Mouse (Mus musculus) liver, embryonic 11.5 days (tissue): ENCODE data around the gene Scn10a. TPM values are rescaled to one million over a fixed set of nuclear protein-coding genes. Genes with fewer than 3 reads are reported as not detected.

Experiments
- ATAC-seq: fragments of 200-750 bp; cut with Nextera tagmentation; replicated peaks from 2 replicates; pipeline ENCODE4 v1.8.0; 2017; ENCODE audit warnings: moderate number of reproducible peaks, mild to moderate bottlenecking, moderate TSS enrichment, moderate library complexity; ENCODE audit not compliant: low FRiP score
- DNase-seq: peaks from one replicate; pipeline ENCODE4 v3.0.0-alpha.2; 2017; ENCODE audit warnings: low spot score
- H3K27ac ChIP-seq: fragments of 300-500 bp; sonication (generic); 2 replicates; pipeline ENCODE4 v1.5.1; 2014; ENCODE audit warnings: mild to moderate bottlenecking, low read depth, low read length, control low read depth
- H3K27me3 ChIP-seq: fragments of 300-500 bp; sonication (generic); replicated peaks from 2 replicates; pipeline ENCODE4 v1.6.1; 2014; ENCODE audit warnings: low read length, mixed read lengths; ENCODE audit not compliant: control insufficient read depth, insufficient read depth
- H3K36me3 ChIP-seq: fragments of 300-500 bp; sonication (generic); 2 replicates; pipeline ENCODE4 v1.6.1; 2014; ENCODE audit warnings: mild to moderate bottlenecking, low read length, moderate library complexity, mixed read lengths; ENCODE audit not compliant: control insufficient read depth, insufficient read depth
- H3K4me1 ChIP-seq: fragments of 300-500 bp; sonication (generic); replicated peaks from 2 replicates; pipeline ENCODE4 v1.6.1; 2014; ENCODE audit warnings: low read length, mixed read lengths; ENCODE audit not compliant: control insufficient read depth, insufficient read depth
- H3K4me2 ChIP-seq: fragments of 300-500 bp; sonication (generic); 2 replicates; pipeline ENCODE4 v1.6.1; 2014; ENCODE audit warnings: mild to moderate bottlenecking, control low read depth, moderate library complexity
- H3K4me3 ChIP-seq: fragments of 300-500 bp; sonication (generic); 2 replicates; pipeline ENCODE4 v1.5.1; 2014; ENCODE audit warnings: low read depth, low read length, control low read depth
- H3K9ac ChIP-seq: fragments of 300-500 bp; sonication (generic); 2 replicates; pipeline ENCODE4 v1.6.1; 2014; ENCODE audit warnings: low read depth, low read length, control low read depth
- H3K9me3 ChIP-seq: fragments of 300-500 bp; sonication (generic); 2 replicates; pipeline ENCODE4 v1.6.1; 2016; ENCODE audit warnings: low read length, inconsistent platforms, mixed read lengths; ENCODE audit not compliant: control insufficient read depth
- WGBS: fragments of 180-500 bp; shearing (Covaris S2); extraction: QIAGEN DNeasy Blood & Tissue Kit; methylation state at CpG from one replicate; pipeline ENCODE4 v1.1.7; 2014; 5-methylcytosine and 5-hydroxymethylcytosine counted together
- polyA plus RNA-seq: library from polyadenylated mRNA; unstranded; fragments of >200 nt; fragmentation: Nextera tagmentation; extraction: Ambion mirVana; gene quantifications from 2 replicates; pipeline ENCODE4 v1.2.1, GENCODE M21; 2014

Scn10a gene
- polyA plus RNA-seq, 1 experiment from 2014 or later, result 0.15 TPM

- Histone ChIP-seq H3K4me1 (no peaks in the 10 kb centered on the region), H3K9ac (no peak overlapping the region), H3K9me3 (no peaks in the 10 kb centered on the region), H3K36me3 (no peaks in the 10 kb centered on the region), H3K27me3 (no peaks in the 10 kb centered on the region), H3K4me2 (no peak overlapping the region), H3K27ac (peak overlapping the region; percentile 49), H3K4me3 (no peak overlapping the region)
- peak; percentile 95 for ATAC-seq
- WGBS, result 68% methylated on average over 11 of the region's 11 CpGs
- no peak for DNase-seq
Observed at GRCm38 (mm10) chr9:119728412-119729097, 9.4 kb upstream of the Scn10a start.

GRCm38 (mm10) chr9:119726990-119727389 lies 7.9 kb upstream of the Scn10a start:
- H3K36me3 ChIP-seq, result no peaks in the 10 kb centered on the region
- no peak overlapping the region for H3K9ac ChIP-seq
- no peak overlapping the region for H3K27ac ChIP-seq
- DNase-seq, result no peak
- no peaks in the 10 kb centered on the region for H3K4me1 ChIP-seq
- no peak for ATAC-seq
- no peak overlapping the region for H3K4me2 ChIP-seq
- H3K27me3 ChIP-seq, result no peaks in the 10 kb centered on the region
- H3K4me3 ChIP-seq, result no peak overlapping the region
- no peaks in the 10 kb centered on the region for H3K9me3 ChIP-seq
- WGBS, result 84% methylated on average over 4 of the region's 4 CpGs

- no peak overlapping the region for H3K4me2 ChIP-seq
- no peaks in the 10 kb centered on the region for H3K36me3 ChIP-seq
- H3K9ac ChIP-seq, result no peak overlapping the region
- no peaks in the 10 kb centered on the region for H3K27me3 ChIP-seq
- H3K4me3 ChIP-seq, result no peak overlapping the region
- no peaks in the 10 kb centered on the region for H3K9me3 ChIP-seq
- H3K27ac ChIP-seq, result no peak overlapping the region
- no peaks in the 10 kb centered on the region for H3K4me1 ChIP-seq
- DNase-seq, result no peak
- WGBS, result 70% methylated on average over 6 of the region's 6 CpGs
- no peak for ATAC-seq
Observed at GRCm38 (mm10) chr9:119725293-119725862, 6.3 kb upstream of the Scn10a start.

- Histone ChIP-seq H3K4me3 (no peak overlapping the region), H3K9ac (no peak overlapping the region), H3K36me3 (no peaks in the 10 kb centered on the region), H3K4me1 (no peaks in the 10 kb centered on the region), H3K9me3 (no peaks in the 10 kb centered on the region), H3K27me3 (no peaks in the 10 kb centered on the region), H3K27ac (no peak overlapping the region), H3K4me2 (no peak overlapping the region)
- peak; percentile 59 for DNase-seq
- 11% methylated on average over 6 of the region's 6 CpGs for WGBS
- ATAC-seq, result no peak
Observed at GRCm38 (mm10) chr9:119706700-119707099, 12.4 kb downstream of the Scn10a start.

- H3K4me3 ChIP-seq, result no peak overlapping the region
- DNase-seq (no peak), ATAC-seq (no peak)
- H3K36me3 ChIP-seq, result no peaks in the 10 kb centered on the region
- no peaks in the 10 kb centered on the region for H3K9me3 ChIP-seq
- no peaks in the 10 kb centered on the region for H3K27me3 ChIP-seq
- WGBS, result 64% methylated on average over 7 of the region's 7 CpGs
- no peak overlapping the region for H3K9ac ChIP-seq
- no peak overlapping the region for H3K27ac ChIP-seq
- H3K4me2 ChIP-seq, result no peak overlapping the region
- no peaks in the 10 kb centered on the region for H3K4me1 ChIP-seq
Observed at GRCm38 (mm10) chr9:119691505-119691904, 27.6 kb downstream of the Scn10a start.

GRCm38 (mm10) chr9:119691001-119691400 lies 28.1 kb downstream of the Scn10a start:
- no peaks in the 10 kb centered on the region for H3K27me3 ChIP-seq
- H3K4me2 ChIP-seq, result no peak overlapping the region
- H3K36me3 ChIP-seq, result no peaks in the 10 kb centered on the region
- DNase-seq (no peak), ATAC-seq (no peak)
- WGBS, result 78% methylated on average over 8 of the region's 8 CpGs
- no peaks in the 10 kb centered on the region; the same call in 1 of the 2 replicates for H3K9me3 ChIP-seq
- no peak overlapping the region for H3K9ac ChIP-seq
- H3K27ac ChIP-seq, result no peak overlapping the region
- H3K4me1 ChIP-seq, result no peaks in the 10 kb centered on the region
- H3K4me3 ChIP-seq, result no peak overlapping the region

DNA sequence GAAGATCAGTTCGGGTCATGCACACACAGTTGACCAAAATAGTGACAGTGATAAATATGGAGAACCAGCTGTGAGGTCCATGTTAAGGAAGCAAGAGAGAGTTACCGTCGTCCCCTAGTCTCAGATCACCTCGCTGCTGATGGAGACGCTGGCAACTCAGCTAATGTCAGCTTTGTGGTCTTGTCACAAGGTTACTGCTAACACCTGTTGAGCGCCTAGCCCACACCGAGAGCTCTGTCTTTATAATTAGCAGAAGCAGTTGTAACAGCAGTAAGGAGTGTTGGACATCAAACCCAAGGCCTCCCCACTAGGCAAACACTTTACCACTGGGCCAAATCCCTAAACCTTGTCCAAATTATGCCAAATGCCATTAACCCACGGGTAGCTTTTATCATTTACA lies 31.2 kb downstream of the Scn10a start:
- Histone ChIP-seq H3K4me2 (no peak overlapping the region), H3K27ac (no peak overlapping the region), H3K4me3 (no peak overlapping the region), H3K9ac (no peak overlapping the region), H3K36me3 (no peaks in the 10 kb centered on the region), H3K9me3 (no peaks in the 10 kb centered on the region; the same call in 1 of the 2 replicates), H3K4me1 (no peaks in the 10 kb centered on the region), H3K27me3 (no peaks in the 10 kb centered on the region)
- WGBS, result 75% methylated on average over 8 of the region's 8 CpGs
- ATAC-seq (no peak), DNase-seq (no peak)

- ATAC-seq (no peak), DNase-seq (no peak)
- H3K4me3 ChIP-seq, result no peak overlapping the region
- H3K27ac ChIP-seq, result no peak overlapping the region
- WGBS, result 94% methylated on average over 8 of the region's 8 CpGs
- H3K36me3 ChIP-seq, result no peaks in the 10 kb centered on the region
- no peaks in the 10 kb centered on the region for H3K27me3 ChIP-seq
- no peaks in the 10 kb centered on the region for H3K4me1 ChIP-seq
- H3K9me3 ChIP-seq, result no peaks in the 10 kb centered on the region; the same call in 1 of the 2 replicates
- H3K4me2 ChIP-seq, result no peak overlapping the region
- H3K9ac ChIP-seq, result no peak overlapping the region
Observed at GRCm38 (mm10) chr9:119686187-119686586, 32.9 kb downstream of the Scn10a start.

DNA sequence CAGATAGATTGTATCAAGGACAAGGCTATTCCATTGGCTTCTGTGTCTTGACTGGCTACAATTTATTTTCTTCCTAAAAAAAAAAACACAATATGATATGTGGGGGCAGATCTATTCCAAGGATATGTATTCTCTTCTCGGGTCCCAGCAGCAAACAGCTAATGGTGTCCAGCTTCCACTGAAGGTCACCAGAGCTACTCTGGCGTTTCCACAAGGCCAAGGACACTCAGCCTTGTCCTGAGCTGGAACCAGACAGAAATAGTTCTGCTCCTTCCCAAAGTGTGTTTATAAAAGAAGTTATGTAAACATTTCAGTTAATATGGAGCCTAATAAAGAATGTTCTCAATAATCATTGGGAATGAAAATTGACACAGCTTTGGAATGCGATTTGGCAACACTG lies 38.2 kb downstream of the Scn10a start:
- ATAC-seq (no peak), DNase-seq (no peak)
- Histone ChIP-seq H3K4me2 (no peak overlapping the region), H3K4me1 (no peaks in the 10 kb centered on the region), H3K36me3 (no peaks in the 10 kb centered on the region), H3K4me3 (no peak overlapping the region), H3K27ac (no peak overlapping the region), H3K9ac (no peak overlapping the region), H3K27me3 (no peaks in the 10 kb centered on the region), H3K9me3 (no peaks in the 10 kb centered on the region; the same call in 1 of the 2 replicates)
- WGBS, result 67% methylated on average over 3 of the region's 3 CpGs
